8 mouse cellular contexts compared by ENCODE assay signal in the genomic region with DNA sequence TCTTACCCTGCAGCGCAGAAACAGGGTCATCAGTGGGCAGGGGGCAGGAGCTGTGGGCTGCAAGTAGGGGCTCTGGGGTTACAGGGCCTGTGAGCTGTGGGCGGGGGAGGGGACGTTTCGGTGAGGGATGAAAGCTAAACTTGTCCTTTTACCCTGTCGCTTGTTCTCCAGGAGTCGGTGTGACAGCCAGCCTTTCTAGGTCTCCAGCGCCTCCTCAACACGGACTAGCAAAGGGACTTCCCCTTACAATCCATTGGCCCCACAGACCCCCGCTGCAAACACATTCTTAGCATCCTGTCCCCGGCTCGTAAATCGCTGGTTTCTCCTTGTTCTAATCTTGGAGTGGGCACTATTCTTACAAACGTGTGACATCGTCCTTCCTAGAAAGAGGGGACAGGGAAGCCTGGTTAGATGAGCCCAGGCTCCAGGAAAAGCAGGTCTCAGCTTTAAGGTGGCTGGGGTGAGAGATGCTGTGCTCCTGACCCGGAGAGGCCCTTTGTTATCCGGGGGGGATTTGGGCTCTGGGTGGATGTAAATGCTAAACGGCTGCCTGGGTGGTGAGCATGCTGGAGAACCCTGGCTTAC. TPM values are rescaled to one million over a fixed set of nuclear protein-coding genes. Genes with fewer than 3 reads are reported as not detected.
A peak's percentile ranks its signal among the peaks of the same experiment; 100 is the strongest.
DNase-seq lines count a peak whose midpoint lies in the region; ATAC-seq and TF ChIP-seq lines count a peak whose summit lies in the region.

No protein-coding gene starts in this region.

- no peak for TF ChIP-seq CTCF in MEL (IDR thresholded peaks at IDR 0.05 in 2 of 3, conservative IDR thresholded peaks at IDR 0.05 in 1 of 3; ENCODE audit: control insufficient read depth in 1 of 3, insufficient read depth in 1 of 3, low read depth in 2 of 3, low read length in 3 of 3, poor library complexity in 1 of 3, severe bottlenecking in 1 of 3)
- no peak for TF ChIP-seq CTCF in liver, postnatal 0 days (IDR thresholded peaks at IDR 0.05; ENCODE audit: low read depth)

- no peaks in the 10 kb centered on the region; the same call in 1 of the 2 replicates for H3K79me2 ChIP-seq in MEL (ENCODE audit: control insufficient read depth, insufficient read depth, low read length, poor library complexity)

- H3K9me3 ChIP-seq in heart, embryonic 10.5 days = no peaks in the 10 kb centered on the region
- no peaks in the 10 kb centered on the region for H3K9me3 ChIP-seq in MEL (replicated peaks; ENCODE audit: insufficient read depth, low read length)
- H3K9me3 ChIP-seq in embryonic facial prominence, embryonic 12.5 days = no peaks in the 10 kb centered on the region
- H3K9me3 ChIP-seq in hindbrain, embryonic 14.5 days (ENCODE audit: control insufficient read depth, low read length) = no peaks in the 10 kb centered on the region
- H3K9me3 ChIP-seq in liver, postnatal 0 days (ENCODE audit: low read length) = no peaks in the 10 kb centered on the region

- TF ChIP-seq RAD21 in MEL (IDR thresholded peaks at IDR 0.05; ENCODE audit: low read depth, low read length) = no peak

- no peaks in the 10 kb centered on the region for H3K36me3 ChIP-seq in heart, embryonic 10.5 days
- H3K36me3 ChIP-seq in MEL (ENCODE audit: control insufficient read depth in 1 of 2, insufficient read depth in 2 of 2, low read length in 2 of 2) = peaks cover 0 to 19% of the 10 kb centered on the region in 2 experiments; a peak in 2 of 4 replicates
- H3K36me3 ChIP-seq in embryonic facial prominence, embryonic 12.5 days = no peaks in the 10 kb centered on the region
- H3K36me3 ChIP-seq in hindbrain, embryonic 14.5 days (replicated peaks; ENCODE audit: control insufficient read depth, insufficient read depth) = no peaks in the 10 kb centered on the region
- H3K36me3 ChIP-seq in liver, postnatal 0 days (replicated peaks; ENCODE audit: insufficient read depth, low read length) = no peaks in the 10 kb centered on the region

- H3K4me1 ChIP-seq in heart, embryonic 10.5 days = peaks cover 74% of the 10 kb centered on the region
- H3K4me1 ChIP-seq in MEL (ENCODE audit: control insufficient read depth in 1 of 2, insufficient read depth in 2 of 2, low read length in 2 of 2) = peaks cover 5 to 31% of the 10 kb centered on the region in 2 experiments
- H3K4me1 ChIP-seq in embryonic facial prominence, embryonic 12.5 days = peaks cover 55% of the 10 kb centered on the region
- H3K4me1 ChIP-seq in hindbrain, embryonic 14.5 days (replicated peaks; ENCODE audit: control insufficient read depth, insufficient read depth, low read length) = peaks cover 46% of the 10 kb centered on the region
- peaks cover 48% of the 10 kb centered on the region for H3K4me1 ChIP-seq in liver, postnatal 0 days (ENCODE audit: insufficient read depth)

- 4% methylated on average over 17 of the region's 17 CpGs for WGBS in heart, embryonic 10.5 days
- 3% methylated on average over 17 of the region's 17 CpGs for WGBS in embryonic facial prominence, embryonic 12.5 days
- WGBS in hindbrain, embryonic 14.5 days = 3% methylated on average over 17 of the region's 17 CpGs
- whole genome bisulfite sequencing in liver, postnatal 0 days (ENCODE audit: insufficient replicate concordance) = 8% methylated on average over 17 of the region's 17 CpGs

- no peak for TF ChIP-seq EP300 in MEL (IDR thresholded peaks at IDR 0.05; ENCODE audit: low read depth in 1 of 2, low read length in 2 of 2)
- TF ChIP-seq EP300 in liver, postnatal 0 days (IDR thresholded peaks at IDR 0.05; ENCODE audit: low read depth) = no peak

- peak overlapping the region; percentile 86 for H3K9ac ChIP-seq in MEL (ENCODE audit: control insufficient read depth, low read depth, low read length, poor library complexity, severe bottlenecking)
- peak overlapping the region; percentile 38 for H3K9ac ChIP-seq in embryonic facial prominence, embryonic 12.5 days
- peak overlapping the region; percentile 45; the same call in 1 of the 2 replicates for H3K9ac ChIP-seq in hindbrain, embryonic 14.5 days
- H3K9ac ChIP-seq in liver, postnatal 0 days (replicated peaks) = peak overlapping the region; percentile 63

- peak in 1 of 2 experiments; percentile 38; a peak in 1 of 4 replicates for TF ChIP-seq POLR2A in MEL (IDR thresholded peaks at IDR 0.05; ENCODE audit: control insufficient read depth in 1 of 2, insufficient read depth in 1 of 2, low read depth in 1 of 2, low read length in 2 of 2, poor library complexity in 1 of 2)

- no peak for ATAC-seq in embryonic facial prominence, embryonic 12.5 days (ENCODE audit: insufficient number of reproducible peaks, insufficient read depth, low FRiP score, low TSS enrichment)
- no peak for ATAC-seq in hindbrain, embryonic 14.5 days (ENCODE audit: low FRiP score)
- ATAC-seq in liver, postnatal 0 days = no peak
- no peak for ATAC-seq in erythroid progenitor cell, adult 5-6 weeks (replicated peaks; ENCODE audit: low FRiP score, poor library complexity, severe bottlenecking)

- peak overlapping the region; percentile 94 for H3K27ac ChIP-seq in heart, embryonic 10.5 days
- peak overlapping the region; percentile 76 for H3K27ac ChIP-seq in MEL (ENCODE audit: control insufficient read depth, low read depth, low read length)
- peak overlapping the region; percentile 92 for H3K27ac ChIP-seq in embryonic facial prominence, embryonic 12.5 days
- H3K27ac ChIP-seq in hindbrain, embryonic 14.5 days = peak overlapping the region; percentile 73
- H3K27ac ChIP-seq in liver, postnatal 0 days (ENCODE audit: low read depth) = peak overlapping the region; percentile 98

- intact Hi-C loops in heart, postnatal 25 days (cut with DNase I) = loop anchor here (1.0 kb wide), 1 partner anchor 7 kb away; the partner anchor contains the start of gene Nr1d1

- peak overlapping the region; percentile 46 for H3K4me2 ChIP-seq in embryonic facial prominence, embryonic 12.5 days (replicated peaks)
- peak overlapping the region; percentile 44 for H3K4me2 ChIP-seq in hindbrain, embryonic 14.5 days (replicated peaks)
- H3K4me2 ChIP-seq in liver, postnatal 0 days (ENCODE audit: low read depth, low read length) = peak overlapping the region; percentile 74

- no peak for DNase-seq in heart, embryonic 10.5 days (ENCODE audit: low spot score)
- no peak for DNase-seq in heart, postnatal 25 days (ENCODE audit: low spot score)
- peak; percentile 86 for DNase-seq in MEL (ENCODE audit: low read depth, low spot score)
- no peak for DNase-seq in hindbrain, embryonic 14.5 days (ENCODE audit: low spot score)
- DNase-seq in liver, postnatal 0 days = peak; percentile 35
- peak; percentile 42 for DNase-seq in right cerebral cortex, postnatal 14 days

- H3K4me3 ChIP-seq in heart, embryonic 10.5 days = peak overlapping the region; percentile 49
- peak overlapping the region; percentile 75 to 79 for H3K4me3 ChIP-seq in MEL (ENCODE audit: control insufficient read depth in 1 of 2, insufficient read depth in 1 of 2, low read depth in 2 of 2, low read length in 2 of 2)
- H3K4me3 ChIP-seq in embryonic facial prominence, embryonic 12.5 days = peak overlapping the region; percentile 12
- no peak overlapping the region for H3K4me3 ChIP-seq in hindbrain, embryonic 14.5 days (replicated peaks; ENCODE audit: low read length)
- H3K4me3 ChIP-seq in liver, postnatal 0 days (ENCODE audit: low read depth, low read length) = peak overlapping the region; percentile 35

- no peaks in the 10 kb centered on the region for H3K27me3 ChIP-seq in heart, embryonic 10.5 days (ENCODE audit: insufficient read depth, poor library complexity, severe bottlenecking)
- H3K27me3 ChIP-seq in MEL (ENCODE audit: control insufficient read depth in 1 of 2, insufficient read depth in 2 of 2, low read length in 2 of 2) = no peaks in the 10 kb centered on the region
- H3K27me3 ChIP-seq in embryonic facial prominence, embryonic 12.5 days = no peaks in the 10 kb centered on the region
- H3K27me3 ChIP-seq in hindbrain, embryonic 14.5 days (ENCODE audit: control insufficient read depth, insufficient read depth, low read length) = no peaks in the 10 kb centered on the region
- no peaks in the 10 kb centered on the region for H3K27me3 ChIP-seq in liver, postnatal 0 days (ENCODE audit: insufficient read depth, low read length)

RNA-seq across cellular contexts. Expression of gene Nr1d1, which starts 7.6 kb away (rescaled TPM):
- polyA plus RNA-seq in heart, embryonic 10.5 days (2016; fragmentation: Nextera tagmentation; extraction: Ambion mirVana) = 3.6 and 5.9 TPM in 2 replicates
- total RNA-seq in heart, postnatal 25 days (2021) = 100 to 1,000 TPM in 1 of 2 experiments, 10 to 100 TPM in 1; 61.2 to 129 TPM
- 1.9 and 2.0 TPM in 2 replicates for total RNA-seq in MEL (2012; rRNA removed)
- 1 to 10 TPM in 1 of 2 experiments, not detected in 1; 5.6 TPM for polyA plus RNA-seq in MEL (2012; ENCODE audit: insufficient read depth in 1 of 2, insufficient read length in 2 of 2, low read depth in 1 of 2, low replicate concordance in 2 of 2, missing spikeins in 1 of 2)
- 1.6 and 1.7 TPM in 2 replicates for polyA plus RNA-seq in embryonic facial prominence, embryonic 12.5 days (2016; fragmentation: Nextera tagmentation; extraction: Ambion mirVana)
- 3.4 and 4.1 TPM in 2 replicates for polyA plus RNA-seq in hindbrain, embryonic 14.5 days (2014; fragmentation: Nextera tagmentation; extraction: Ambion mirVana)
- 2.0 and 4.2 TPM in 2 replicates for polyA plus RNA-seq in liver, postnatal 0 days (2015; fragmentation: Nextera tagmentation; extraction: Ambion mirVana)
- not detected in 2 replicates for total RNA-seq in erythroid progenitor cell, adult 5-6 weeks (2015; ENCODE audit: low replicate concordance)
- total RNA-seq in erythroid progenitor cell, adult 5-6 weeks (2017; ENCODE audit: low replicate concordance) = not detected in 2 replicates

RNA-seq across cellular contexts. Expression of gene Msl1, which starts 12.6 kb away (rescaled TPM):
- 14.0 and 21.6 TPM in 2 replicates for polyA plus RNA-seq in heart, embryonic 10.5 days (2016; fragmentation: Nextera tagmentation; extraction: Ambion mirVana)
- total RNA-seq in heart, postnatal 25 days (2021) = 10 to 100 TPM; 73.0 to 78.1 TPM
- 35.0 and 37.1 TPM in 2 replicates for total RNA-seq in MEL (2012; rRNA removed)
- polyA plus RNA-seq in MEL (2012; ENCODE audit: insufficient read depth in 1 of 2, insufficient read length in 2 of 2, low read depth in 1 of 2, low replicate concordance in 2 of 2, missing spikeins in 1 of 2) = 10 to 100 TPM in 1 of 2 experiments, not detected in 1; 49.4 TPM
- 35.2 and 35.6 TPM in 2 replicates for polyA plus RNA-seq in embryonic facial prominence, embryonic 12.5 days (2016; fragmentation: Nextera tagmentation; extraction: Ambion mirVana)
- polyA plus RNA-seq in hindbrain, embryonic 14.5 days (2014; fragmentation: Nextera tagmentation; extraction: Ambion mirVana) = 23.6 and 24.1 TPM in 2 replicates
- 5.4 and 6.5 TPM in 2 replicates for polyA plus RNA-seq in liver, postnatal 0 days (2015; fragmentation: Nextera tagmentation; extraction: Ambion mirVana)
- 43.6 and 44.7 TPM in 2 replicates for total RNA-seq in erythroid progenitor cell, adult 5-6 weeks (2015; ENCODE audit: low replicate concordance)
- 29.5 and 35.5 TPM in 2 replicates for total RNA-seq in erythroid progenitor cell, adult 5-6 weeks (2017; ENCODE audit: low replicate concordance)

RNA-seq across cellular contexts. Expression of gene Casc3, which starts 22.0 kb away (rescaled TPM):
- 29.5 and 37.2 TPM in 2 replicates for polyA plus RNA-seq in heart, embryonic 10.5 days (2016; fragmentation: Nextera tagmentation; extraction: Ambion mirVana)
- total RNA-seq in heart, postnatal 25 days (2021) = 10 to 100 TPM; 22.4 to 25.5 TPM
- total RNA-seq in MEL (2012; rRNA removed) = 18.2 and 20.9 TPM in 2 replicates
- polyA plus RNA-seq in MEL (2012; ENCODE audit: insufficient read depth in 1 of 2, insufficient read length in 2 of 2, low read depth in 1 of 2, low replicate concordance in 2 of 2, missing spikeins in 1 of 2) = 10 to 100 TPM; 58.6 to 61.0 TPM
- polyA plus RNA-seq in embryonic facial prominence, embryonic 12.5 days (2016; fragmentation: Nextera tagmentation; extraction: Ambion mirVana) = 53.9 and 54.0 TPM in 2 replicates
- 49.3 and 57.4 TPM in 2 replicates for polyA plus RNA-seq in hindbrain, embryonic 14.5 days (2014; fragmentation: Nextera tagmentation; extraction: Ambion mirVana)
- polyA plus RNA-seq in liver, postnatal 0 days (2015; fragmentation: Nextera tagmentation; extraction: Ambion mirVana) = 6.7 and 7.0 TPM in 2 replicates
- 41.8 and 60.4 TPM in 2 replicates for total RNA-seq in erythroid progenitor cell, adult 5-6 weeks (2015; ENCODE audit: low replicate concordance)
- 59.2 and 92.7 TPM in 2 replicates for total RNA-seq in erythroid progenitor cell, adult 5-6 weeks (2017; ENCODE audit: low replicate concordance)

RNA-seq across cellular contexts. Expression of gene Thra, which starts 42.3 kb away (rescaled TPM):
- 19.2 and 23.2 TPM in 2 replicates for polyA plus RNA-seq in heart, embryonic 10.5 days (2016; fragmentation: Nextera tagmentation; extraction: Ambion mirVana)
- 100 to 1,000 TPM; 102 to 117 TPM for total RNA-seq in heart, postnatal 25 days (2021)
- 22.0 and 29.6 TPM in 2 replicates for total RNA-seq in MEL (2012; rRNA removed)
- 10 to 100 TPM in 1 of 2 experiments, not detected in 1; 50.9 TPM for polyA plus RNA-seq in MEL (2012; ENCODE audit: insufficient read depth in 1 of 2, insufficient read length in 2 of 2, low read depth in 1 of 2, low replicate concordance in 2 of 2, missing spikeins in 1 of 2)
- 29.1 and 34.3 TPM in 2 replicates for polyA plus RNA-seq in embryonic facial prominence, embryonic 12.5 days (2016; fragmentation: Nextera tagmentation; extraction: Ambion mirVana)
- 165 and 181 TPM in 2 replicates for polyA plus RNA-seq in hindbrain, embryonic 14.5 days (2014; fragmentation: Nextera tagmentation; extraction: Ambion mirVana)
- polyA plus RNA-seq in liver, postnatal 0 days (2015; fragmentation: Nextera tagmentation; extraction: Ambion mirVana) = 5.1 and 6.1 TPM in 2 replicates
- total RNA-seq in erythroid progenitor cell, adult 5-6 weeks (2015; ENCODE audit: low replicate concordance) = 8.6 and 13.8 TPM in 2 replicates
- total RNA-seq in erythroid progenitor cell, adult 5-6 weeks (2017; ENCODE audit: low replicate concordance) = 3.3 and 8.0 TPM in 2 replicates

RNA-seq across cellular contexts. Expression of gene Med24, which starts 53.5 kb away (rescaled TPM):
- 54.6 and 56.5 TPM in 2 replicates for polyA plus RNA-seq in heart, embryonic 10.5 days (2016; fragmentation: Nextera tagmentation; extraction: Ambion mirVana)
- 10 to 100 TPM; 45.2 to 48.8 TPM for total RNA-seq in heart, postnatal 25 days (2021)
- 37.5 and 41.4 TPM in 2 replicates for total RNA-seq in MEL (2012; rRNA removed)
- polyA plus RNA-seq in MEL (2012; ENCODE audit: insufficient read depth in 1 of 2, insufficient read length in 2 of 2, low read depth in 1 of 2, low replicate concordance in 2 of 2, missing spikeins in 1 of 2) = 10 to 100 TPM in 1 of 2 experiments, not detected in 1; 89.8 TPM
- polyA plus RNA-seq in embryonic facial prominence, embryonic 12.5 days (2016; fragmentation: Nextera tagmentation; extraction: Ambion mirVana) = 70.4 and 73.6 TPM in 2 replicates
- polyA plus RNA-seq in hindbrain, embryonic 14.5 days (2014; fragmentation: Nextera tagmentation; extraction: Ambion mirVana) = 58.4 and 62.7 TPM in 2 replicates
- polyA plus RNA-seq in liver, postnatal 0 days (2015; fragmentation: Nextera tagmentation; extraction: Ambion mirVana) = 10.5 and 10.9 TPM in 2 replicates
- 30.6 and 57.7 TPM in 2 replicates for total RNA-seq in erythroid progenitor cell, adult 5-6 weeks (2015; ENCODE audit: low replicate concordance)
- 14.7 and 25.0 TPM in 2 replicates for total RNA-seq in erythroid progenitor cell, adult 5-6 weeks (2017; ENCODE audit: low replicate concordance)

Comparison
In these comparisons a context has a peak if more than half of its experiments do, and no peak if none do; other contexts are left out.
1. DNase-seq: peak in MEL (single experiment), liver, postnatal 0 days (single experiment) and right cerebral cortex, postnatal 14 days (single experiment); none in heart, embryonic 10.5 days (single experiment), heart, postnatal 25 days (single experiment) and hindbrain, embryonic 14.5 days (single experiment).
2. Peak in every context shown above with its lines, with median percentiles within 50 percentile points of each other: H3K27ac ChIP-seq, H3K9ac ChIP-seq and H3K4me2 ChIP-seq.